Mouse (Mus musculus) hindbrain, embryonic 12.5 days (tissue): Measurements from ENCODE around the gene Itpripl2. TPM values are rescaled to one million over a fixed set of nuclear protein-coding genes. Genes with fewer than 3 reads are reported as not detected.

Experiments
- ATAC-seq: fragments of 200-750 bp; cut with Nextera tagmentation; 2 replicates; pipeline ENCODE4 v1.8.0; 2017; ENCODE audit warnings: moderate TSS enrichment; ENCODE audit not compliant: low FRiP score
- H3K27ac ChIP-seq: fragments of 300-500 bp; sonication (generic); 2 replicates; pipeline ENCODE4 v1.5.1; 2016; ENCODE audit warnings: mild to moderate bottlenecking
- H3K27me3 ChIP-seq: fragments of 300-500 bp; sonication (generic); 2 replicates; pipeline ENCODE4 v1.6.1; 2016; ENCODE audit warnings: mild to moderate bottlenecking
- H3K36me3 ChIP-seq: fragments of 300-500 bp; sonication (generic); 2 replicates; pipeline ENCODE4 v1.6.1; 2016; ENCODE audit warnings: mild to moderate bottlenecking
- H3K4me1 ChIP-seq: fragments of 300-500 bp; sonication (generic); 2 replicates; pipeline ENCODE4 v1.6.1; 2016
- H3K4me2 ChIP-seq: fragments of 300-500 bp; sonication (generic); replicated peaks from 2 replicates; pipeline ENCODE4 v1.6.1; 2016; ENCODE audit warnings: mild to moderate bottlenecking
- H3K4me3 ChIP-seq: fragments of 300-500 bp; sonication (generic); 2 replicates; pipeline ENCODE4 v1.5.1; 2016; ENCODE audit warnings: mild to moderate bottlenecking
- H3K9ac ChIP-seq: fragments of 300-500 bp; sonication (generic); 2 replicates; pipeline ENCODE4 v1.6.1; 2016; ENCODE audit warnings: mild to moderate bottlenecking, moderate library complexity
- H3K9me3 ChIP-seq: fragments of 300-500 bp; sonication (generic); replicated peaks from 2 replicates; pipeline ENCODE4 v1.6.1; 2016; ENCODE audit warnings: mild to moderate bottlenecking
- whole genome bisulfite sequencing: fragments of 180-500 bp; shearing (Covaris S2); methylation state at CpG from one replicate; pipeline ENCODE4 v1.1.7; 2016; 5-methylcytosine and 5-hydroxymethylcytosine counted together
- polyA plus RNA-seq: library from polyadenylated mRNA; unstranded; fragments of >200 nt; fragmentation: Nextera tagmentation; extraction: Ambion mirVana; gene quantifications from 2 replicates; pipeline ENCODE4 v1.2.1, GENCODE M21; 2016

The Itpripl2 gene
- polyA plus RNA-seq, 1 experiment from 2014 or later: 3.4 TPM

DNA sequence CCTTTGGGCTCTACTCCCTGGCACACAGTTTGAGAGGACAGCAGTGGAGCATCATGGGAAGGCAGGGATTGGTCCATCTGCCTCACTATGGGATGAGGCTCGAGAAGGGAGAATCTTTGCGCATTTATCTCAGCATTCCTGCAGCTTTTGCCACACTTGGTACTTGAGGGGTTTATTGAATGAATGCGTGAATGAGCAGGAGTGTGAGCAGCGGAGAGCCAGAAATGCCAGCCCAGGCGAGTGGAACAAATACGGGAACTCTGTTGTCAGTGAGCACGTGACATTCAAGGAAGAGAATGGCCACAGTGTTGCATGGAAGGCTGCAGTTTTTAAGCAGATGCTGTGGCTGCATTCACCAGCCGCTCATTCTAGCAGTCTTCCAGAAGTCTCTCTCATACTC lies 10.6 kb upstream of the Itpripl2 start:
- Histone ChIP-seq H3K9ac (no peak overlapping the region), H3K4me1 (0 out of 2 replicates have a peak, but pooled peaks cover 3% of the 10 kb centered on the region), H3K4me3 (no peak overlapping the region), H3K27ac (no peak overlapping the region), H3K4me2 (no peak overlapping the region), H3K36me3 (no peaks in the 10 kb centered on the region), H3K9me3 (no peaks in the 10 kb centered on the region), H3K27me3 (no peaks in the 10 kb centered on the region)
- WGBS: 77% methylated on average over 8 of the region's 8 CpGs
- ATAC-seq: no peak

DNA sequence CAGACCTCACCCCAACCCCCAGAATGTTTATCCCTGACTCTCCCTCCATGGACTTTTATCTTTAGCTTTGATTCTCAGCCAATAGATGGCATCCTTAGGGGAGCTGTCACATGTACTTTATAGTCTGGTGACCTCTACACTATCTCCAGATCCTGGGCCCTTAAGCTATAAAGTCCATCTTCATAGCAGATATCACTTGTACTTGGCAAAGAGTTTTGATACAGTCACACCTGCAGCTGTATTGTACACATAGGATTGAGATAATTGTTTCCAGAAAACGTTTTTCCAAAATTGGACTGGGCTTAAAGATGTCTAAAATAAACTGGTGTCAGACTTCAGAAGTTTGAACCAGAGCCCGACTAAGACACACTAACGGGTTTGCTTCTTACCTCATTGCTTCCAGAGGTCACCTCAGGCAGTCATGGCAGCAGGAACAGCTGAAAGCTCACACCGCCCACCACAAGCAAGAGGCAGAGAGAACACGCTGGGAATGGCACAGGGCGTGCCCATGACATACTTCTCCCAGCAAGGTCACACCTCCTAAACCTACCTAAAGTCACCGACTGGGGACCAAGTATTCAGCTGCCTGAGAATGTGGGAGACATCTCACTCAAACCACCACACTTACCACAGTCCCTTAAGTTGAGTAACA lies 8.1 kb upstream of the Itpripl2 start:
- Histone ChIP-seq H3K36me3 (no peaks in the 10 kb centered on the region), H3K27ac (no peak overlapping the region), H3K27me3 (peaks cover 2% of the 10 kb centered on the region; the same call in 1 of the 2 replicates), H3K4me2 (no peak overlapping the region), H3K9me3 (no peaks in the 10 kb centered on the region), H3K9ac (no peak overlapping the region), H3K4me3 (no peak overlapping the region), H3K4me1 (0 out of 2 replicates have a peak, but pooled peaks cover 3% of the 10 kb centered on the region)
- WGBS: 76% methylated on average over 7 of the region's 7 CpGs
- no peak for ATAC-seq

DNA sequence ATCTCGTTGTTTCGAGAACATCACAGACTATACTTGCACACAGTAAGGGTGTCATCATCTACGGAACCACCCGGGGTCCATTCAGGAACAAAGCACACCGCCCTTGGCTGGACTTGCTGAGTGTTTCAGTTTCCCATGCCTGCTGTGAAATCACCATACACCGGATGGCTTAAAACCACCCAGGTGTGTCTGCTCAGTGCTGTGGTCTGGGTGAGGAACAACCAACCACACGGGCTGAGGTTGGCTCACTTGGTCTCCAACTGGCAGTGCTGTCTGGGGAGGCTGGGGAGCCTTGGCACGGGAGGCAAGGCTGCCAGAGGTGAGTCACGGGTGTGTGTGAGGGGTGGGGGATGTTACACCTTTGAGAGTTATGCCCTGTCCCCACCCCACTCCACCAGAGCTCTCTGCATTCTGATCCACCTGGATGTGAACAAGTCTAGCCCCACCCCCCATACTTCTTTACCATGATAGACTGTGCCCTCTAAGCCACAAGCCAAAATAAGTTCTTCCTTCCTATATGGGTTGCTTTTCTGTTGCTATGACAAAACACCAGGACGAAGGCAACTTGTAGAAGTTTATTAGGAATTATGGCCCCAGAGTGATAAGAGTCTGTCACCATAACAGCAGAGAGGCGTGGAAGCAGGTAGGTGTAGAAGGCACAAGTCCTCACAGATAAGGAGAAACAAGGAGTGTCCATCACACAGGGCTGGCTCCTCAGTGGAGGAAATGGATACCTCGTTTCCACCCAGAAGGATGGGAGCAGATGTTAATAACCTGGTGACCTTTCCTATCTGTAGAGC lies 7.4 kb upstream of the Itpripl2 start:
- Histone ChIP-seq H3K4me2 (no peak overlapping the region), H3K9me3 (no peaks in the 10 kb centered on the region), H3K9ac (no peak overlapping the region), H3K27ac (no peak overlapping the region), H3K36me3 (no peaks in the 10 kb centered on the region), H3K4me3 (no peak overlapping the region), H3K4me1 (0 out of 2 replicates have a peak, but pooled peaks cover 3% of the 10 kb centered on the region), H3K27me3 (peaks cover 4% of the 10 kb centered on the region; the same call in 1 of the 2 replicates)
- 86% methylated on average over 12 of the region's 12 CpGs for WGBS
- ATAC-seq: no peak

DNA sequence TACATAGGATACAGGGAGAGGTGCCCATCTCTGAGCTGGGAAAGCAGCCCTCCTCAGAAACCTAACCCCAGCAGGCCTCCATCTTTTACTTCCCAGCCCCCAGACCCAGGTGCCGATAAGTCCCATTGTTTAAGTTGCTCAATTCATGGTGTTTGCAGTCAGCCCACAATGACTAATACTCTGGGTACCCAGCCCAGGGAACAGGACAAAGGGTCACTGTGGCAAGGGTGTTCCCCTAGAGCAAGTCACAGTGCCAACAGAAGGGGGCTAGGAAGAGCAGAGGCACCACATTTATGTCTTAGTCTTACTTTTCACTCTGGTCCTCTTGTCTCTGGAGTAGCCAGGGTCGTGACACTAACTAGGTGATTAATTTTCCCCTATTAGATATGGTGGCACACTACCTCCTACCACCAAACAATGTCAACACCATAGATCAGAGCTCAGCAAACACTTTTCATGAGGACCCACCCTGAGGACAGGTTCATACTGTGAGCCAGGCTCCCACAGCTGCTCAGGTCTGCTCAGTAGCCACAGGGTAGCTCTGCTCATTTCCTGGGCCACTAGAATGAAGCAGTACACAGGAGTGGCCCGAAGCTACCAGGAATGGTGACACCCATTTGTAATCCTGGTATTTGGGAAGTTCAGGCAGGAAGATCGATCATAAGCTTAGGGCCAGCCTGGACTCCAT lies 3.3 kb upstream of the Itpripl2 start:
- Histone ChIP-seq H3K27me3 (peaks cover 38% of the 10 kb centered on the region), H3K9ac (no peak overlapping the region), H3K36me3 (no peaks in the 10 kb centered on the region), H3K9me3 (no peaks in the 10 kb centered on the region), H3K4me3 (no peak overlapping the region), H3K4me2 (no peak overlapping the region), H3K4me1 (peaks cover 10% of the 10 kb centered on the region), H3K27ac (no peak overlapping the region)
- ATAC-seq: no peak
- 82% methylated on average over 4 of the region's 4 CpGs for WGBS

DNA sequence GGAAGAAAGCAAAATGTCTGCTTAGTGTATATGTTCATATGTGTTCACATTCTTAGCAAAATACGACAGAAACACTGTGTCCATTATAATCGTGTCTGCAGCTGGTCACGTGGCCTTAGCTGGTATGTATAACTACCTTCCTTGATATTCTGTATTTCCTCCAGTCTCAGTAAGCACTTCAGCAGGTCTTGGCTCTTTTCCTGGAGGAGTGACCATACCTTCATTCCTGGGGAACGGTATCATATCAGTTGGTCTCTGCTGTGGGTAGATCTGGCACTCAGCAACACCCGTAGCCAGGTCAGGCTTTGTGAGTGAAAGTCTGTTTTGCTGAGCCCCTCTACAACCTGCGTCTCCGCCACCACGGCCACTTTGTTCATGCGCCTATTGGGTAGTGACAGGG lies 2.1 kb upstream of the Itpripl2 start:
- H3K9me3 ChIP-seq: no peaks in the 10 kb centered on the region
- H3K4me3 ChIP-seq: no peak overlapping the region
- peaks cover 49% of the 10 kb centered on the region for H3K27me3 ChIP-seq
- 91% methylated on average over 9 of the region's 9 CpGs for WGBS
- H3K36me3 ChIP-seq: no peaks in the 10 kb centered on the region
- ATAC-seq: no peak
- H3K4me2 ChIP-seq: no peak overlapping the region
- H3K9ac ChIP-seq: no peak overlapping the region
- H3K27ac ChIP-seq: no peak overlapping the region
- H3K4me1 ChIP-seq: peaks cover 16% of the 10 kb centered on the region

DNA sequence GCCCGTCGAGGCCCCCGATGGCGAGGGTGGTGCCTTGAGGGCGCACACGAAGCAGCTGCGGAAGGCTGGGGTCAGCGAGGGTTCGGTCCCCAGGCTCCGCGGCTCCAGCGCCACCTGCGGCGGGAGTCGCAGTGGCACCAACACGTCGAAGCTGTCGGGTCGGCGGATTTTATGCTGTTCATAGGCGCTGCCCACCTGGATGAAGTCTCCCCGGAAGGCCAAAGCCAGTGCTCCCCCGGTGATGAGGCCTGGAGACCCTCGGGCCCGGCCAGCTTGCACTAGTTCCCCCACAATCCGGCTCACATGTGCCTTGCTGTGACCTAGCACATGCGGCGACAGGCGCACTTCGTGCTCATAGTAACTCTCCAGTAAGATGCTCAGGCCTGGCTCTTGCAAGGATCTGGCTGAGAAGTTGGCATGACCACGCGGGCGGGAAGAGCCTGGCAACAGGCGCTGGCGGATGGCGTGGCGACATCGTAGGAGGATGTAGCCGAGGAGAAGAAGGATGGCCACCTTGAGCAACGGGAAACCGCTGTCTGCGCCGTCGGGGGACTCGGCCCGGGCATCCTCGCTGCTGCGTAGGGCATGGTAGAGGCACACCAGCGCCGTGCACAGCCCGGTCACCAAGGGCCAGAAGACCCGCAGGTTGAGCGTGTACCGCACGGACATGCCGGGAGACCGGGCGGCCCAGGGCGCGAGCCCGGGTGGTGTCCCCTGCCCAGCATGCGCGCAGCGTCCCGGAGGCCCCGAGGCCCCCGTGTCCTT lies 927 bp downstream of the Itpripl2 start:
- H3K36me3 ChIP-seq: no peaks in the 10 kb centered on the region
- peak overlapping the region; percentile 58 for H3K4me2 ChIP-seq
- H3K4me1 ChIP-seq: peaks cover 21% of the 10 kb centered on the region
- peak; percentile 49; the same call in 1 of the 2 replicates for ATAC-seq
- H3K9me3 ChIP-seq: no peaks in the 10 kb centered on the region
- 3% methylated on average over 67 of the region's 67 CpGs for WGBS
- H3K27ac ChIP-seq: no peak overlapping the region
- peaks cover 60% of the 10 kb centered on the region for H3K27me3 ChIP-seq
- H3K9ac ChIP-seq: peak overlapping the region; percentile 66
- H3K4me3 ChIP-seq: peak overlapping the region; percentile 44

DNA sequence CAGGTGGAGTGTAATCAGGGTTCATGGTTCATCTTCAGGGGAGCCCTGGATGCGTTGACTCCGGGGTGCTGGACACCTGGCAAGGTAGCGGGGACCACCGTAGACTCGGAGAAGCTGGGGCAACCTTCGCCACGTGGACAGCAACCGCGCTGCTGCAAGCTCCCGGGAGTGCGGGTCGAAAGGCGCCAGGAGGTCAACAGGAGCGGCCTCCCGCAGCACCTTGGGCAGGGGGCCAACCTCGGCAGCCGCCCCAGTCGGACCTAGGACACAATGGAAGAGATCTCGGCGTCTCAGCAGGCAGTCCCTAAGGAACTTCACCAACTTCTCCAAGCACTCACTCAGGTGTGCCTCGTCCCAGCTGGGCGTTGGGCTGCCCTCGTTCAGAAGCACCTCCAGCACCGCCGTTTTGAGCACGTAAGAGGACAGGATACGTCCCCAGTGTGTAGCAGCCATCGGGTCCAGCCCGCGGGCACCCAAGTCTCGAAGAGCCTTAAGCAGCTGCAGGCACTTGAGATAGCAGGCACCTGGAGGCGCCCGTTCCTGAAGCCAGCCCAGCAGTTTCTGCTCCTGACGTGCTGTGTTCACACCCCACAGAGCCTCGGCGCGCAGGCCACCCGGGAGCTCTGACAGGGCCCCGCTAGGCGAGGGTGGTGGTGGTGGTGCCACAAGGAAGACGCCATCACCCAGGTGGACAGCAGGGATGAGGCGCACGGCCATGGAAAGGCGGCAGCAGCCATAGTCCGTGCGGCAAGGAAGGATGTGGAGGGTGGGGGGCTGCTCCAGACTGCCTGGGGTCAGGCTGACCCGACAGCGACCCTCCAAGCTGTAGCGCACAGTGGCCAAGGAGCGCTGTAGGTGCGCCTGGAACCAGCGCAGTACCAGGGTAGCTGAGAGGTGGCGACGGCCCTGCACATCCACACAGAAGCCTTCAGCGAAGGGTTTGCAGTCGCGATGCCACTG lies 1.8 kb downstream of the Itpripl2 start:
- H3K4me3 ChIP-seq: peak overlapping the region; percentile 44; the same call in 1 of the 2 replicates
- WGBS: 16% methylated on average over 55 of the region's 57 CpGs
- H3K9ac ChIP-seq: 0 out of 2 replicates have a peak overlapping the region, but pooled peaks have one; percentile 66
- H3K9me3 ChIP-seq: no peaks in the 10 kb centered on the region
- peak overlapping the region; percentile 58 for H3K4me2 ChIP-seq
- H3K36me3 ChIP-seq: no peaks in the 10 kb centered on the region
- ATAC-seq: no peak; the same call in 1 of the 2 replicates
- no peak overlapping the region for H3K27ac ChIP-seq
- H3K4me1 ChIP-seq: peaks cover 21% of the 10 kb centered on the region
- peaks cover 58% of the 10 kb centered on the region for H3K27me3 ChIP-seq

DNA sequence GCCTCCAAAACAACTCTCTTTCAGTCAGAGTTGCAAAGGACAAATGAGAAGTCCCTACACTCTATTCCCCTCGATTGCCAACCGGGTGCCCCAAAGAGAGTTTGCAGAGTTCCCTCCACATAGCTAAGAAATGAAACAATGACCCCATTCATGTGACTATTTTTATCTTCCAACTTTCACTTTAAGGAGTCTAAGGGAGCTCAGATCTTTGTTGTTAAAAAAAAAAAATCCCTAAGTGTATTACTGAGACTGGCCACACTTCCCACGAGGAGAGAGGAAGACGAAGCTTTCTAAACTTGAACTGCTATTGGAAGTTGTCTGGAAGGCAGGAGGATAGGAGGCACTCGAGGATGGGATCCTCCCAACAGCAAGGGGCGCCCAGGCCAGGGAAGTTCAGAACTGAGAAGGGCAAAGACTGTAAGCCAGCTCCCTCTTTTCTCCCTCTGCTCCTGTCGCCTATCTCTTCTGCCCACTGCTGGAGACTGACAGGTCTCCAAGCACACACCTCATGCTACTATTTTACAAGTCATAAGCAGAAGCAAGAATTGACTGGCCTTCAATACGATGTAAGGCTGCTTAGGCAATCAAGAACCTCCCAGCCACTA lies 3.6 kb downstream of the Itpripl2 start:
- H3K4me2 ChIP-seq: no peak overlapping the region; the same call in 1 of the 2 replicates
- 0 out of 2 replicates have a peak overlapping the region, but pooled peaks have one; percentile 44 for H3K27ac ChIP-seq
- peaks cover 21% of the 10 kb centered on the region for H3K4me1 ChIP-seq
- H3K9ac ChIP-seq: no peak overlapping the region
- no peak overlapping the region for H3K4me3 ChIP-seq
- WGBS: 22% methylated on average over 8 of the region's 8 CpGs
- H3K9me3 ChIP-seq: no peaks in the 10 kb centered on the region
- peaks cover 53% of the 10 kb centered on the region for H3K27me3 ChIP-seq
- no peak for ATAC-seq
- no peaks in the 10 kb centered on the region for H3K36me3 ChIP-seq

DNA sequence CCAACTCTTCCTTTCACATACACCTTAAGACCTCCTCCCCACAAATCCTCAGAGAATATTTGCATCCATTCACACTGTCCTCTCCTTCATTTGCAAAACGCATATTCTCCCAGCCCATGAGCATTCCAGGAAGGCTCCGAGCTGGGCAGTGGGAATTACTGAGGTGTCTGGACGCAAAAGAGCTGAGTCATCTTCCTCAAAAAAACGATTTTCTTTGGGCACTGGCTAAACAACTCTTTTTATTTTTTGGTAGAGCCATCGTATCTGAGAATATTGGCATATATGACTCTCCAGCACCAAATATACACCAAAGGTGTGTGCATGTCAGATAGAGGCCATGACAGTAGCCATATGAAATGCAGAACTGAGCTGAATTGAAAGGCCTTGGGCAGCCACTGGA lies 4.9 kb downstream of the Itpripl2 start:
- WGBS: 62% methylated on average over 5 of the region's 5 CpGs
- Histone ChIP-seq H3K4me2 (no peak overlapping the region), H3K4me1 (peaks cover 21% of the 10 kb centered on the region), H3K9me3 (no peaks in the 10 kb centered on the region), H3K9ac (no peak overlapping the region), H3K4me3 (no peak overlapping the region), H3K27me3 (peaks cover 41% of the 10 kb centered on the region), H3K36me3 (no peaks in the 10 kb centered on the region), H3K27ac (no peak overlapping the region)
- no peak for ATAC-seq

DNA sequence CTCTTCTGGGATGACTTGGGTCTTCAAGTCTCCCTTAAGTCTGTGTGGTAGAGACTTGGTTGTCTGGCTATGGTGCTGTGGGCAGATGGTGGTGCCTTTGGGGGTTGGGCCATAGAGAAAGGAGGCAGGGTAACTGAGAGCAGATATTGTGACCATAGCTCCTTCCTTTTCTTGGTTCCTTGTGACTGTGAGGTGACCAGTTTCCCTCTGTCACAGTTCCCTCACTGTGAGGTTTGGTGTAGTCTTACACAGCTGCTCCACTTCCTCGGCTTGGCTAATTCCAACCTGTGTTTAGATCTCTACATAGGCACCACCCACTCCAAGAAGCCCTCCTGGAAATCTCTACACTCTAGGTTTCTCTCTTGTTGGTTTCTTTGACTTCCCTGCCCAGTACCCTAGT lies 7.8 kb downstream of the Itpripl2 start:
- 82% methylated on average over 1 of the region's 1 CpGs for WGBS
- H3K27me3 ChIP-seq: peaks cover 12% of the 10 kb centered on the region
- no peak overlapping the region for H3K9ac ChIP-seq
- no peak for ATAC-seq
- H3K4me2 ChIP-seq: no peak overlapping the region
- H3K4me3 ChIP-seq: no peak overlapping the region
- H3K27ac ChIP-seq: no peak overlapping the region
- no peaks in the 10 kb centered on the region for H3K36me3 ChIP-seq
- H3K4me1 ChIP-seq: peaks cover 4% of the 10 kb centered on the region
- no peaks in the 10 kb centered on the region for H3K9me3 ChIP-seq

DNA sequence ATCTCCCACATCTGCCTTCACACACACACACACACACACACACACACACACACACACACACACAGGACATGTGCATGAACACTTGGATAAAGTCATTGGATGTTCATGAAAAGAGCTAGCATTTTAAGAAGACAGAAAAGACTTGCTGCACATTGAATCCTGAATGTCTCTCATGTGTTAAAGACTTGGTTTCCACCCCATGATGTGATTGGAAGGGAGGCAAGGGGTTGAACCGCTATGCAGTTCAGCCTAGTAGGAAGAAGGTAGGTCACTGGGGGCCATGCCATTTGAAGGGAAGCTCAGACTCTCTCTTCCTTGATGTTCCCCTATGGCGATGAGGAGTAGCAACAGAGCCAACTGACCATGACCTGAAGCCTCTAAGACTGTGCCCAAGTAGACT lies 9.8 kb downstream of the Itpripl2 start:
- ATAC-seq: no peak
- H3K9ac ChIP-seq: no peak overlapping the region
- no peaks in the 10 kb centered on the region for H3K9me3 ChIP-seq
- H3K36me3 ChIP-seq: no peaks in the 10 kb centered on the region
- H3K4me3 ChIP-seq: no peak overlapping the region
- no peak overlapping the region for H3K27ac ChIP-seq
- H3K27me3 ChIP-seq: no peaks in the 10 kb centered on the region
- no peak overlapping the region for H3K4me2 ChIP-seq
- no peaks in the 10 kb centered on the region for H3K4me1 ChIP-seq
- 83% methylated on average over 2 of the region's 2 CpGs for WGBS
